Mouse (Mus musculus) liver, adult 2 months (tissue): ENCODE results near the gene Schip1. TPM values are rescaled to one million over a fixed set of nuclear protein-coding genes. Genes with fewer than 3 reads are reported as not detected.

Experiments
- DNase-seq: peaks from one replicate; pipeline ENCODE4 v3.0.0-alpha.2; 2011; ENCODE audit warnings: low read depth, low spot score; ENCODE audit errors: extremely low read depth
- H3K27ac ChIP-seq: fragments of 200-500 bp; replicated peaks from 2 replicates; pipeline ENCODE4 v1.5.1; 2012; ENCODE audit warnings: low read depth, mild to moderate bottlenecking, control low read depth, inconsistent platforms, low read length; ENCODE audit not compliant: insufficient read depth
- H3K27me3 ChIP-seq: fragments of 200-500 bp; 2 replicates; pipeline ENCODE4 v1.6.1; 2012; ENCODE audit warnings: mild to moderate bottlenecking, moderate library complexity, low read length, inconsistent platforms; ENCODE audit not compliant: control insufficient read depth, insufficient read depth
- H3K36me3 ChIP-seq: fragments of 200-500 bp; 2 replicates; pipeline ENCODE4 v1.6.1; 2012; ENCODE audit warnings: low read length, inconsistent platforms; ENCODE audit not compliant: control insufficient read depth, insufficient read depth
- H3K4me1 ChIP-seq: fragments of 200-500 bp; 2 replicates; pipeline ENCODE4 v1.6.1; 2011; ENCODE audit warnings: low read length; ENCODE audit not compliant: control insufficient read depth, insufficient read depth
- H3K4me3 ChIP-seq: fragments of 200-500 bp; 2 replicates; pipeline ENCODE4 v1.5.1; 2011; ENCODE audit warnings: low read depth, mild to moderate bottlenecking, control low read depth, low read length, moderate library complexity; ENCODE audit not compliant: insufficient read depth
- H3K79me2 ChIP-seq: fragments of 200-500 bp; 2 replicates; pipeline ENCODE4 v1.6.1; 2012; ENCODE audit warnings: inconsistent platforms, mild to moderate bottlenecking, low read length, moderate library complexity; ENCODE audit not compliant: control insufficient read depth, insufficient read depth
- H3K9ac ChIP-seq: fragments of 200-500 bp; 2 replicates; pipeline ENCODE4 v1.6.1; 2012; ENCODE audit warnings: low read depth, mild to moderate bottlenecking, control low read depth, inconsistent platforms, low read length
- CTCF ChIP-seq: fragments of 200-500 bp; IDR thresholded peaks from 2 replicates; pipeline ENCODE4 v1.5.1; 2011; ENCODE audit warnings: low read depth, low read length, control low read depth
- POLR2A ChIP-seq: fragments of 200-500 bp; IDR thresholded peaks from 2 replicates; pipeline ENCODE4 v1.6.1; 2011; ENCODE audit warnings: low read length, control low read depth; ENCODE audit not compliant: insufficient read depth; ENCODE audit errors: extremely low read depth
- WGBS: fragments of 180-500 bp; shearing (Covaris S2); methylation state at CpG from one replicate; pipeline ENCODE4 v1.1.7; 2018; 5-methylcytosine and 5-hydroxymethylcytosine counted together
- polyA plus RNA-seq: library from polyadenylated mRNA; depleted of rRNA; stranded (reverse); fragments of >200 nt; gene quantifications from 2 replicates; pipeline ENCODE4 v1.2.3, GENCODE M21; 2012
- total RNA-seq: library from RNA; depleted of rRNA; stranded (reverse); fragments of >200 nt; gene quantifications from 2 replicates; pipeline ENCODE4 v1.2.3, GENCODE M21; 2014

The Schip1 gene
- total and polyA plus RNA-seq, 2 experiments: 0.48 to 1.6 TPM

GRCm38 (mm10) chr3:68630821-68631220 lies 566.2 kb downstream of the Schip1 start:
- 94% methylated on average over 3 of the region's 3 CpGs for WGBS
- H3K36me3 ChIP-seq: no peaks in the 10 kb centered on the region
- H3K27me3 ChIP-seq: no peaks in the 10 kb centered on the region
- no peak overlapping the region for H3K9ac ChIP-seq
- H3K27ac ChIP-seq: no peak overlapping the region
- DNase-seq: no peak
- no peaks in the 10 kb centered on the region for H3K79me2 ChIP-seq
- H3K4me1 ChIP-seq: no peaks in the 10 kb centered on the region
- TF ChIP-seq CTCF (no peak), POLR2A (no peak)
- H3K4me3 ChIP-seq: no peak overlapping the region

GRCm38 (mm10) chr3:68632714-68633113 lies 568.1 kb downstream of the Schip1 start:
- no peak for TF ChIP-seq POLR2A
- no peak for TF ChIP-seq CTCF
- H3K36me3 ChIP-seq: no peaks in the 10 kb centered on the region
- H3K79me2 ChIP-seq: no peaks in the 10 kb centered on the region
- no peak overlapping the region for H3K4me3 ChIP-seq
- H3K9ac ChIP-seq: no peak overlapping the region
- 92% methylated on average over 3 of the region's 3 CpGs for WGBS
- no peaks in the 10 kb centered on the region for H3K4me1 ChIP-seq
- no peaks in the 10 kb centered on the region for H3K27me3 ChIP-seq
- DNase-seq: no peak
- H3K27ac ChIP-seq: no peak overlapping the region

GRCm38 (mm10) chr3:68633577-68633976 lies 569.0 kb downstream of the Schip1 start:
- Histone ChIP-seq H3K4me1 (no peaks in the 10 kb centered on the region), H3K36me3 (no peaks in the 10 kb centered on the region), H3K9ac (no peak overlapping the region), H3K4me3 (no peak overlapping the region), H3K27me3 (no peaks in the 10 kb centered on the region), H3K27ac (no peak overlapping the region), H3K79me2 (no peaks in the 10 kb centered on the region)
- no peak for DNase-seq
- WGBS: 96% methylated on average over 4 of the region's 4 CpGs
- TF ChIP-seq CTCF (no peak), POLR2A (no peak)

- H3K4me1 ChIP-seq: no peaks in the 10 kb centered on the region
- no peak overlapping the region for H3K9ac ChIP-seq
- no peak for TF ChIP-seq POLR2A
- no peak for TF ChIP-seq CTCF
- no peaks in the 10 kb centered on the region for H3K36me3 ChIP-seq
- DNase-seq: no peak
- WGBS: 61% methylated on average over 7 of the region's 7 CpGs
- H3K79me2 ChIP-seq: no peaks in the 10 kb centered on the region
- H3K27ac ChIP-seq: no peak overlapping the region
- H3K4me3 ChIP-seq: no peak overlapping the region
- H3K27me3 ChIP-seq: no peaks in the 10 kb centered on the region
Observed at GRCm38 (mm10) chr3:68637960-68638359, 573.4 kb downstream of the Schip1 start.

GRCm38 (mm10) chr3:68638703-68639102 lies 574.1 kb downstream of the Schip1 start:
- Histone ChIP-seq H3K79me2 (no peaks in the 10 kb centered on the region), H3K27ac (no peak overlapping the region), H3K36me3 (no peaks in the 10 kb centered on the region), H3K4me1 (no peaks in the 10 kb centered on the region), H3K27me3 (no peaks in the 10 kb centered on the region), H3K9ac (no peak overlapping the region), H3K4me3 (no peak overlapping the region)
- no peak for DNase-seq
- 90% methylated on average over 1 of the region's 1 CpGs for WGBS
- TF ChIP-seq CTCF (no peak), POLR2A (no peak)

GRCm38 (mm10) chr3:68642935-68643334 lies 578.3 kb downstream of the Schip1 start:
- Histone ChIP-seq H3K4me3 (no peak overlapping the region), H3K79me2 (no peaks in the 10 kb centered on the region), H3K27ac (no peak overlapping the region), H3K9ac (no peak overlapping the region), H3K27me3 (no peaks in the 10 kb centered on the region), H3K36me3 (no peaks in the 10 kb centered on the region), H3K4me1 (no peaks in the 10 kb centered on the region)
- no peak for DNase-seq
- TF ChIP-seq CTCF: no peak
- TF ChIP-seq POLR2A: no peak
- WGBS: 83% methylated on average over 7 of the region's 7 CpGs
